Mouse (Mus musculus): ENCODE data around the gene Prkce. TPM values are rescaled to one million over a fixed set of nuclear protein-coding genes. Genes with fewer than 3 reads are reported as not detected.

The Prkce gene
- total and polyA plus RNA-seq, 2 experiments from 2014 or later = 8.1 to 12.6 TPM

- Histone ChIP-seq H3K27ac (ENCODE audit: low read depth) (no peak overlapping the region), H3K36me3 (replicated peaks; ENCODE audit: control insufficient read depth, insufficient read depth, low read length) (no peaks in the 10 kb centered on the region), H3K4me2 (ENCODE audit: low read depth, low read length) (no peak overlapping the region), H3K9me3 (replicated peaks; ENCODE audit: control insufficient read depth, low read length) (no peaks in the 10 kb centered on the region), H3K4me1 (ENCODE audit: control insufficient read depth, insufficient read depth) (peaks cover 43% of the 10 kb centered on the region), H3K9ac (replicated peaks; ENCODE audit: low read depth, low read length) (no peak overlapping the region), H3K4me3 (ENCODE audit: low read depth, low read length) (no peak overlapping the region), H3K27me3 (ENCODE audit: control insufficient read depth, insufficient read depth, low read length) (no peaks in the 10 kb centered on the region)
- TF ChIP-seq EP300 (IDR thresholded peaks at IDR 0.05; ENCODE audit: low read depth) (no peak), CTCF (IDR thresholded peaks at IDR 0.05; ENCODE audit: low read depth) (no peak)
- DNase-seq (ENCODE audit: low spot score) (no peak), ATAC-seq (ENCODE audit: insufficient read depth, low read depth) (no peak)
- WGBS = 68% methylated on average over 4 of the region's 4 CpGs
These were observed 160.4 kb downstream of the Prkce start for GRCm38 (mm10) chr17:86327958-86328357.

- no peak for DNase-seq (ENCODE audit: low spot score)
- Histone ChIP-seq H3K9ac (replicated peaks; ENCODE audit: low read depth, low read length) (0 out of 2 replicates have a peak overlapping the region, but pooled peaks have one; percentile 5), H3K27me3 (ENCODE audit: control insufficient read depth, insufficient read depth, low read length) (no peaks in the 10 kb centered on the region), H3K4me2 (ENCODE audit: low read depth, low read length) (peak overlapping the region; percentile 47), H3K27ac (ENCODE audit: low read depth) (no peak overlapping the region), H3K36me3 (replicated peaks; ENCODE audit: control insufficient read depth, insufficient read depth, low read length) (no peaks in the 10 kb centered on the region), H3K4me1 (ENCODE audit: control insufficient read depth, insufficient read depth) (peaks cover 27% of the 10 kb centered on the region), H3K9me3 (replicated peaks; ENCODE audit: control insufficient read depth, low read length) (no peaks in the 10 kb centered on the region), H3K4me3 (ENCODE audit: low read depth, low read length) (peak overlapping the region; percentile 19)
- WGBS = 44% methylated on average over 16 of the region's 16 CpGs
- no peak for ATAC-seq (ENCODE audit: insufficient read depth, low read depth)
- TF ChIP-seq CTCF (IDR thresholded peaks at IDR 0.05; ENCODE audit: low read depth) (no peak), EP300 (IDR thresholded peaks at IDR 0.05; ENCODE audit: low read depth) (no peak)
These were observed 161.9 kb downstream of the Prkce start for GRCm38 (mm10) chr17:86329273-86330075.

- Histone ChIP-seq H3K9ac (replicated peaks; ENCODE audit: low read depth, low read length) (no peak overlapping the region), H3K27me3 (ENCODE audit: control insufficient read depth, insufficient read depth, low read length) (no peaks in the 10 kb centered on the region), H3K4me1 (ENCODE audit: control insufficient read depth, insufficient read depth) (peaks cover 28% of the 10 kb centered on the region), H3K4me2 (ENCODE audit: low read depth, low read length) (no peak overlapping the region), H3K36me3 (replicated peaks; ENCODE audit: control insufficient read depth, insufficient read depth, low read length) (no peaks in the 10 kb centered on the region), H3K4me3 (ENCODE audit: low read depth, low read length) (no peak overlapping the region), H3K27ac (ENCODE audit: low read depth) (no peak overlapping the region), H3K9me3 (replicated peaks; ENCODE audit: control insufficient read depth, low read length) (no peaks in the 10 kb centered on the region)
- ATAC-seq (ENCODE audit: insufficient read depth, low read depth) = no peak
- 66% methylated on average over 16 of the region's 16 CpGs for WGBS
- no peak for TF ChIP-seq EP300 (IDR thresholded peaks at IDR 0.05; ENCODE audit: low read depth)
- no peak for TF ChIP-seq CTCF (IDR thresholded peaks at IDR 0.05; ENCODE audit: low read depth)
- DNase-seq (ENCODE audit: low spot score) = no peak
These were observed 162.7 kb downstream of the Prkce start for GRCm38 (mm10) chr17:86330076-86330955.

DNA sequence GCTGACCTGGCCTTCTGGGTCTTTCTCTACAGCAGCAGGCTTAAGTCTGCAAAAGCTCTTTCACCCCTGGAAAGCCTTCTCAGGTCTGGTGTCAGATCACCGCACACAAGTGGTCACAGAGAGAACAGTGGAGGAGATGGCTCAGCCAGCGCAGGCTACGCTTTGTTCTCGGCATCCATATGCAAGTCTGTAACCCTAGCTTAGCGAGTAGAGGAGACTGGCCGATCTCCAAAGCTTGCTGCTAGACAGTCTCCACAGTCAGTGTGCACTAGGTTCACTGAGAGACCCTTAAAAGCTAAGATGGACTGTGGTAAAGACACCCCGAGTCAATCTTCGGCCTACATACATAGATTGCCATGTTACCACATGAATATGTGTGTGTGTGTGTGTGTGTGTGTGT, 164.2 kb downstream of the Prkce start:
- Histone ChIP-seq H3K27me3 (ENCODE audit: control insufficient read depth, insufficient read depth, low read length) (no peaks in the 10 kb centered on the region), H3K9me3 (replicated peaks; ENCODE audit: control insufficient read depth, low read length) (no peaks in the 10 kb centered on the region), H3K4me3 (ENCODE audit: low read depth, low read length) (no peak overlapping the region), H3K36me3 (replicated peaks; ENCODE audit: control insufficient read depth, insufficient read depth, low read length) (no peaks in the 10 kb centered on the region), H3K9ac (replicated peaks; ENCODE audit: low read depth, low read length) (no peak overlapping the region), H3K4me2 (ENCODE audit: low read depth, low read length) (no peak overlapping the region), H3K27ac (ENCODE audit: low read depth) (no peak overlapping the region), H3K4me1 (ENCODE audit: control insufficient read depth, insufficient read depth) (peaks cover 38% of the 10 kb centered on the region)
- TF ChIP-seq EP300 (IDR thresholded peaks at IDR 0.05; ENCODE audit: low read depth) = no peak
- TF ChIP-seq CTCF (IDR thresholded peaks at IDR 0.05; ENCODE audit: low read depth) = no peak
- ATAC-seq (ENCODE audit: insufficient read depth, low read depth) (no peak), DNase-seq (ENCODE audit: low spot score) (no peak)
- 81% methylated on average over 8 of the region's 8 CpGs for WGBS

GRCm38 (mm10) chr17:86334990-86335389, 167.4 kb downstream of the Prkce start:
- 30% methylated on average over 4 of the region's 4 CpGs for WGBS
- Histone ChIP-seq H3K27me3 (ENCODE audit: control insufficient read depth, insufficient read depth, low read length) (no peaks in the 10 kb centered on the region), H3K4me2 (ENCODE audit: low read depth, low read length) (no peak overlapping the region), H3K4me3 (ENCODE audit: low read depth, low read length) (no peak overlapping the region), H3K9me3 (replicated peaks; ENCODE audit: control insufficient read depth, low read length) (no peaks in the 10 kb centered on the region), H3K4me1 (ENCODE audit: control insufficient read depth, insufficient read depth) (peaks cover 34% of the 10 kb centered on the region), H3K36me3 (replicated peaks; ENCODE audit: control insufficient read depth, insufficient read depth, low read length) (no peaks in the 10 kb centered on the region), H3K27ac (ENCODE audit: low read depth) (peak overlapping the region; percentile 33), H3K9ac (replicated peaks; ENCODE audit: low read depth, low read length) (no peak overlapping the region)
- TF ChIP-seq EP300 (IDR thresholded peaks at IDR 0.05; ENCODE audit: low read depth) (no peak; the same call in 1 of the 2 replicates), CTCF (IDR thresholded peaks at IDR 0.05; ENCODE audit: low read depth) (no peak; the same call in 1 of the 2 replicates)
- peak; percentile 76 for DNase-seq (ENCODE audit: low spot score)
- ATAC-seq (ENCODE audit: insufficient read depth, low read depth) = peak; percentile 89
